Mouse (Mus musculus) cerebellum, adult 11 months (tissue): Measurements from ENCODE around the gene Plxnc1.

Source experiments
- DNase-seq: peaks from one replicate; pipeline ENCODE4 v3.0.0; 2022

Plxnc1 gene

DNA sequence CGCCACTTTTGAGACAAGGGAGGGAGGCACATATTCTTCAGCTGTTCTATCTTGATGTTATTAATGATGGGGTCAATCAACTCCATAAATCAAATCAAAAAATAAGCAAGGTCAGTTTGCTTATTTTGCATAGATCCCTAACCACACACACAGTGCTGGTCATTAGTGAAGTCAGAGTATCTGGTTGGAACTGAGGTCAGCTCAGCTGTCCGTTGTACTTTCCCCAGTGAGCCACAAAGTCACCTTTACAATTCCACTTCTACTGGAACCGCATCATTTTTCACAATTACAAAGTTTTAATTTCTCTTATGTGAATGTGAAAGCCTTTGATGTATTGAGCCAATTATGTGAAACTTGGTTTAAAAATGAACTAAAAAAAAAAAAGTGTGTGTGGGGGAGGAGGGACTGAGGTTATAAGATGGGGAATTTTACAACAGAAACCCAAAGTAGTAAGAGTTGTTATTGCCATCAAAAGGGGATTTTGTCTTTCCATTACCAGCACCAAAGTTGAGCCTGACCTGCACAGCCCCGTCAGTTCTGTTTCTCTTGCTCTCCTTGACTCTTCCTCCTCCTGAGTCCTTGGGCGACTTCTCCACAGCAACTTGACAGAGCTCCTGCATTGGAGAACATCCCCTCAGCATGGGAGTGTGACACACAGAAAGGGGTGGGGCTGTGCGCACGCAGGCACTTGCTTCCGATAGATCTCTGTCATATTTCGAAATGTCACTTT, 80.3 kb downstream of the Plxnc1 start:
- DNase-seq, result no peak

DNA sequence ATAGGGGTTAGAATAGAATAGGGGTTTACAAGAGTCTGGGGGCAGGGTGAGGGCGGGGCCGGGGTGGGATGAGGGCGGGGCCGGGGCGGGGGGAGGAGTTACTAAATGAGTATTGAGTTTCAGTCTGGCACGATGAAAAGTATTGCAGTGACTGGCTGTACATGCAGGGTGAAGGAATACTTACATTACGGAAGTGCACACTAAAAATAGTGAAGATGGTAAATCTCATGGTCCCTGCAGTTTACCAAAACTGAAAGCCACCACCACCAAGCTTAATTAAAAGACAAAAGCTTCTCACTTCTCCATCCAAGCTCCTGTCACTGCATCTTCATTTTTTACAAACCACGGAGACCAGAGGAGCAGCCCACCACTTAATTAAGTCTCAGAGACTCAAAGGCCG, 81.4 kb downstream of the Plxnc1 start:
- DNase-seq, result no peak

DNA sequence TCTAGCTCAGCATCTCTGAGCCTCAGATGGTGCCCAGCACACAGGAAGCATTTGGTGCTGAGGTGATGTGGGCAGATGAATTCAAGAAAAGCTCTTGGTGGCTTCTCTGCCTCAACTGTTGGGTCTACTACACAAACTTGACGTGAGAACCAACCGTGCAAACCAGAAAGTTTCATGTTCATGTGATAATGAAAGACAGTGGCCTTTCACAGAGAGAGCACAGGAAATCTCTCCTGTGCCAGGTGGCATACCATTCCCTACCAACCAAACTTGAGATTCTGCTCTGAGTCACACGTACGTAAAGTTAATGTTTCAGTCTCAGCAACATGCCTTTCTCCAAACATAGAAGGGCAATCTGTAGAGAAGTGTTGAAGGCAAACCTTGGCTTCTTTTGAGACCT, 83.8 kb downstream of the Plxnc1 start:
- DNase-seq, result no peak

DNA sequence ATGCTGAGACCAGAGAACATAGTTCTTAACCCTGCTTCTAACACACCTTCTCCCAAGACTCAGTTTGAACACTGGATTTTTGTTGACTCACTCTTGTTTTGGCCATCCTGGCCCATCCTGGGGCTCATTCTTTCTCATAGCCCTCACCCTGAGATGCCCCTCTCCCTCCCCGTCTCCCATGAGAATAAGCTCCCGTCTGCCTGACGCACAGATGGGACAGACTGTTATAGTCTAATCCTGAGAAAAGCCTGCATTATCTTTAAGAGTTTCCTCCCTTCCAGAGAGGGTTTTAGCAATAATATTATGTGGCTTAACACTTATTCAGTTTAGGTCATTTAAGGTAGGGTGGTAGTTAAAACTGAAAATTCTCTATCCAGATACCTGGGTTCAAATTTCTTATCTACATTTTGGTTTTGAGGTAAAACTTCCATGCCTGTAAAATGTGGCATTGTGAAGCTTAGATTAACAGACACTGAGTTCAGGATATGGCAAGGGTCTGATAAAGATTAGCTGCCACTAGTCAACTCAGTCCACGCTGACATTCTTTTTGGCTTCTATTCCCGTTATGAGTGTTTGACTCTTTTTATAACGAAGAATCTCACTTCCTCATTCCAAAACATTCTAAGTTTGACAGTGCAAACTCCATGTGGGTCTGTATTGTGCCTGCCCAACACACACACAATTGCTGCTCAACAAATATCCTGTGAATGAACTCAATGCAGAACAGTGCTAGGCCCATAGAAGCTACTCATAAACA, 86.2 kb downstream of the Plxnc1 start:
- no peak for DNase-seq

DNA sequence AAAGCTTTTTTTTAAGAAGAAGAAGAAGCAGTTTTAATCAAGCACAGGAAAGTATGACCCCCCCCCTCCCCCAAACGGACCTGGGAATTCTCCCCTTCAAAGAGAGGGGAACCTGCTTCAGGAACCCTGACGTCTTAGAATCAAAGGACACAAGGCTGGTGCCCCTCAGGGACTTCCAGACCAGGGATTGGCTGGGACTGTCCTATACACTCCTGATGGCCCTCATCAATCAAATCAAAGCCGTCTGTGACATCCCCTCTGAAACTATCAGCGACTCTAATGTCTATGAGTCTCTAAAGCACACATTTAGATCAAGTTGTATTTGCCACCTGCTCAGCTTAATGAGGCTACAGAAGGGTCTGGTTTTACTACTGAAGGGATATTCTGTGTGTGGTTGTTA, 94.1 kb downstream of the Plxnc1 start:
- DNase-seq, result no peak

DNA sequence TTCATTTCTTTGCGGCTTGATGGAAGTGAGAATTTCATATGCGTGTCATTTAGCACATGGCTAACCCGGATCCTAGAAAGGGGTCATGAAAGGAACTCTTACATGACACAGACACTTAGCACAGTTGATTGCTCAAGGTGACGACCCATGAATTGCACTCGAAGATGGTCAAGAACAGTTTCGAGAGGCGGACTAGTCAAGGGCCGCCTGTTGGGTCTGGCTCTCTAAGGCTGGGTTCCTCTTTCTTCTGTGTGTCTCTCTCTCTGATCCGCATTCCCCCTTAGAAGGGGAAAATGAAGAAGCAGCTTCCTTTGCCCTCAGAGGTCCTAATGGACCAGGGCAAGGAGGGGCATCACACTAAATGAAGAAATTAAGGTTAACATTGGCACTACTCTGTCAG, 94.7 kb downstream of the Plxnc1 start:
- no peak for DNase-seq

DNA sequence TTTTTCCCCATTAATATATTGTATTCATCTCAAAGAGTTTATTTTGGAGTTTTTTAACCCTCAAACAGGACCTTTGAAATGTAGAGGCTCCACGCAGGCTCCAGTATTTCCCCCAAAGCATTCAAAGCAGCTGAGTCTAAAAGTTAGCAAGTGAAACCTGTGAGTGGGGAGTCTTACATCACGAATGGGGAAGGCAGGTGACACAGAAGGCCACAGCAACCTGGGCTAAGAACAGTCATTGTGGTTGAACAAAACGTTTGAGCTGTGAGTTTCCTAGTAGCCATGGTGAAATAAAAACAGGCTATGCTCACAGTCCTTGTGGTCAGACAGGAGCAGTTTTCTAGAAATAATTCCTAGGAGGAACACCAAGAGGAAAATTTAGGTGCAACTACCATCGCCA, 95.3 kb downstream of the Plxnc1 start:
- DNase-seq, result no peak

DNA sequence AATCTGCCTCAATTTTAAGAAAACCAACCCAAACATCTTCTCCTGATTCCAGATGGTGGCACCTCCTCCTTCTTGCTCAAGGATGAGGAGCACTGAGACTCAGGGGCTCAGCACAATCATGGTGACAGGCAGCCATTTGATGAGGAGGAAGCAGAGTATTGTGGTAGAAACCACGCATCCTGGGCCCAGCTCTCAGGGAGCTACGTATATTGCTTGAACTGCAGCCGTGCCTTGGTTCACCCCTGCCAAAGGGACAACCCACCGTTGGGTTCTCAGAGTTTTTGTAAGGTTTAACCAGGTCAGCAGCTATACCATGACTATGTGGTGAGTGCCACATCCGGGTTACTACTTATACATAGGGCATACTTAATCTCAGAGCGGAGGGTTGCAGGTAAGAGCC, 96.3 kb downstream of the Plxnc1 start:
- DNase-seq, result no peak

DNA sequence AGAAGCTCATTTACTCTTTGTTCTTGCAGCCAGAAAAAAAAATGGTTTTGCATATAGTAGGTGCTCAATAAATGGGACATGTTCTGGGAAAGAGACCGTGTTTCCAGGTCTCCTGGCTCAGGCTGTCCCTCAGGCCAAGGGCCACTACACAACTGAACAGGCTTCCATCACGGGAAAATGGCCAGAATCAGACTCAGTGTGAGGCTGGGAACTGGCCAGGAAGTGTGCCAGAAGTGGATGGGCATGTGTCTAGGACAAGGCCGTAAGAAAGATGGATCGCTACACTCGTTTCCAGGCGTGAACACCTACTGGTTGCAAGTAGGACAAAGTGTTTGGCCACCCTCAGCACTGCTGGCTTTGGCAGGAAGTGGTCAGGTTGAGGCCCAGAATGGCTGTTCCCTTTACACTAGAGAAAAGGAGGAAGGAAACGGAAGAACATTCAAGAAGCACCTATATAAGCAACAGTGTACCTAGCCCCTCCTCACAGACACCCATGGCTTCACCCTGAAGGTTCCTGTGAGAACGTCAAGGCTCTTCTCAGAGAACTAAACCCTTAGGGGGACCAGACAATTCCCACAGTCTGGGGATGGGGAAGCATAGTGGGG, 98.0 kb downstream of the Plxnc1 start:
- no peak for DNase-seq

DNA sequence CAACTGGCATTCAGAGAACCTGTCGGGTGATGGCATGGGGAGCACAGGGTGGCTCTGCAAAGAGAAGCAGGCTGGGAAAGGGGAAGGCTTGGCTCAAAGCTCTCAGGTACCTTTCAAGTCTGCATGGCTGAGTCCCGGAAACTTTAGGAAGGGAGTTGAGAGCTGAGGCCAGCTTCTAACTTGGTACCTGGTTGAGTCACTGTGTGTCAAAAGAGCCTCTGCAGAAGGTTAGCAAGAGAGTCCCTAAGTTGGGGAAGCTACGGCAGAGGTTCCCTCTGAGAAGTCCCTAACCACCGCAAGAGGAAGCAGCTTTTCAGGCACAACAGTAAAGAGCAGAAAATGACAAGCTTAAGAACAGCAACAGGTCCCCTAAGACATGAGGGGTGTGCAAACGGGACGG, 99.9 kb downstream of the Plxnc1 start:
- no peak for DNase-seq

DNA sequence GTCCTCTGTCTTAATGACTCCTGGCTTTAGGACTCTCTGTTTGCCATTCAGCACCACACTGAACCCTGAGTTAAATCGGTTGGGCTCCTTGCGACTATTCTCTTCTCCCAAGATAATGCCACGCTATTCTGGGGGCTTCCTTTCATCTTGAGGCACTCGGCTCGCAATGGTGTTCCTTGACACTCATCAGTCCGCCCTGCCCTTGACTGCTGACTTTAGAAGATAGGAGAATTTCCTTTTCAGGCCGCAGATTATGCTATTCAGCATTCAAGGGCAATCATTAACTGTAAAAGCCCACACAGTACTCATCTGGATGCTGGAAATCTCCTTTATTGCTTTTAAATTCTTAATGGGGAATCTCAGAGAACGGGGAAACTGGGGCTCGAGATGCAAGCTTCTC, 108.8 kb downstream of the Plxnc1 start:
- no peak for DNase-seq

DNA sequence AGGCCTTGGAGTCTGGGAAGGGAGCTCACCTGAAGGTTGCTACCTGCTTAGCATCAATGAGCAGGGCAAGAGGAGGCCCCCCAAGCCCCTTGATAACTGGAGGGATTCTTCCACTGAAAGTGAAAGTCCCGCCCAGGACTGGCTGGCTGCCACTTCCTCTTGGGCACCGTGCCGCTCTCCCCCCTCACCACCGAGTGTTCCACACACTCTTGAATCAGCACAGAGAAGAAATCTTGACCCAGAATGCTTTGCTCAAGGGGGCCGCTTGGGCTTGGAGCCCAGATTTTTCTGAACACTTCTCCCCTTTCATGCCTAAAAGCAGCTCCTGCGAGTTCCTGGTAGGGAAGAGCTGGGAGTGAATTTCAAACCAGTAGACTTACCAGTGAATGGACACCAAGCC, 115.2 kb downstream of the Plxnc1 start:
- peak; percentile 32 for DNase-seq

DNA sequence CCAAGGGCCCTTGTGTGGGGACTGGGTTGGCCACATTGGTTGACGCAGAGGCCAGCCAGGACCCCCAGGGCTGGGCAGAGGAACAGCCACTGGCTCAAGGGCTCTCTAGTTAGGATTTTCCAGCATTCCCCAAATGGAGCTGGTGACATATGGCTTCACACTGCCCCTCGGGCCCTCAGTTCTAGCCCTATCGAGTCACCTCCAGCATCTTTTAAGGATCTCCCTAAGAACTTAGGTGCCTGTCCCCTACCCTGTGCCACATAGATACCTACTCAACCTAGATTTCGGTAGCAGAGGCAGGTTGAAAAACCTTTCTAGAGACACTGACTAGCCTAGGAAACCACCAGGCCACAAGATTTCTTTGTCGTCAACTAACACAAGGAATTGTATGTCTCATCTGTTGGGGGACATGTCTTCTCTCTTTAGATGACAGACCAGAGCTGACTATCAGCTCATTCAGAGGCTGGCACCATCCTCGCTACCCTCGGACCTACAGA, 115.9 kb downstream of the Plxnc1 start:
- no peak for DNase-seq

DNA sequence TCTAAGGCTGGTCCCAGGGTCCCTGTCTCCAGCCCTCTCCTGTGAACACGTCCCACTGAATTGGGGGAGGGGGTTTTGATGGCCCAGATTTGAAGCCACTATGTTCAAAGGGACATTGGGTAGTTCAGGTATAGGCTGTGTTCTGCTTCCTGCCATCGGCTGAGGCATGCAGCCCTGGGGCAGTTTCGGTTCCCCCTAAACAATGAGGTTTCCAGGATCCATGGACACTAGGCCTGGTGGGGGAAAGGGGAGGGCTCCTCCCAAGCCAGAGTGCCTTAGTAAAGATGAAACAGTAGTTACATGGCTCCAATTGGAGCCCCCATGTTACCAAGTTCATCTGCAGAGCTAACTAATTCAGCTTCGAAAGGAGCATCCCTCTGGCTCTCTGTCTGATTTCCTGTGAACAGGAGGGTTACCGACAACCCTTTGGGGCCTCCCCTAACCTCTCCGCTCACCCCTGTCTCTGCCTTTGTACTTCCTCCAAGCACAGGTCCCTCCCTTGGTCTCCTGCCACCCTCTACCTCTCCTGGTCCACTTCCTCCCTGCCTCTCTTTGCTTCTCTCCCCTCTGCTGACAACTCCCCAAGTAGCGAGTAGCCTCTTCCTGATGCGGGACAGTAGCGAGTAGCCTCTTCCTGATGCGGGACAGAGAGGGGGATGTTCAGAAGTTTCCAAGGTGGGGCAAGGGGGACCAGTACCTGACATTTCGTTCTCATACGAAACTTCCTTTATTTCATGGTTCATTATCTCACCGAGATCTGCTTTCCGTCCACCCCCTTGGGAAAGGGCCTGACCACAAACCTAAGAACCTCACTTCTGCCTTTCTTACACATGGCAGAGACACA, 116.5 kb downstream of the Plxnc1 start:
- DNase-seq, result no peak

DNA sequence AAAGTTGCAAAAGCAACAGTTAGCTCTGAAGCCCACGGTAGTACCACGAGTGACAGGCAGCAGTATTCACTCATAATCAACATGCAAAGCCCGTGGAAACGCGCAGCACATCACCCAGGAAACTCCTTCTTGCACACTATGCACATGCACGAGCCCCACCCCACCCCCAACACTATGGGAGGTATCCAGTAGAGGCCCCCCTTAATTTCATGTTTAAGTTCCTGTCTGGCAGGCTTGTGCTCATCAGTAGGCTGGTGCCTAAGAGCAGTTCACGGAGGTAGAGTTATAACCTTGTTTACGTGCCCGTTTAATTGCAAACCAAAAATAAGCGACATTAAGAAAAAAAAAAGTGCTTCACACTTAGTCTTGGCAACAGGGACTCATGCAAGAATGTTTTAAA, 117.3 kb downstream of the Plxnc1 start:
- DNase-seq, result no peak

DNA sequence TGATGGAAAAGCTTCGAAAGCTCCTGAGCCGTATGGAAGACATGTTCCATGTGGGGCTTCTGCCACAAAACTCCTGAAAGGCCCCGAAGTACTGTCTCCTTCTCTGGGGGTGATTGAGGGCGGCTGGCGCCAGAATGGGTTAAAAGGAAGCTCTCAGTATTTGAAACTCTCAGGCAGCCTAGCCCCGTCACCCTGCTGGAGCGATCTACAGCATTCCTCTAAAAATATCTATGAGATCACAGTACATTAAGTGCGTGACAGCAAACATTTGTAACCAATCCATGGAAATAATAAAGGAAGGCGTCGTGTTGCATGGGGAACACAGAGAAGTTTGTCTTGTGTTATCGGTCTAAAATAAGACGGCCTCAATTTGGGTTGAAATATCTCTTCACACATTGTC, 118.2 kb downstream of the Plxnc1 start:
- DNase-seq, result no peak

DNA sequence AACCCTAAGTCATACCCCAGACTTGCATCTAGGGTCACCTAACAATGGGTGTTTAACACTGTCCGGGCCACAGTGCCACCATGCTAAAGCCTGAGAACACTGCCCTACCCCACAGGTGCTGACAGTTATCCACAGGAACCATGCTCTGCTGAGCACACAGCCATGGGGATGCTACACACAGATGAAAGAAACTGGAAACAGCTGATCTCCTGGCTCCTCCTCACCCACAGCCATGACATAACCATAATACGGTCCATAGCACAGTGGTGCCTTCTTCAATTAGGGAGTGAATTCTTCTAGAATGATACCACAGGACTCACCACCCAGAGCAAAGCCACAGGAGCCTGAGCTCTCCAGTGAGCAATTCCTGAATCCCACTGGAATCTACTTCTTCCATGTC, 118.7 kb downstream of the Plxnc1 start:
- no peak for DNase-seq

DNA sequence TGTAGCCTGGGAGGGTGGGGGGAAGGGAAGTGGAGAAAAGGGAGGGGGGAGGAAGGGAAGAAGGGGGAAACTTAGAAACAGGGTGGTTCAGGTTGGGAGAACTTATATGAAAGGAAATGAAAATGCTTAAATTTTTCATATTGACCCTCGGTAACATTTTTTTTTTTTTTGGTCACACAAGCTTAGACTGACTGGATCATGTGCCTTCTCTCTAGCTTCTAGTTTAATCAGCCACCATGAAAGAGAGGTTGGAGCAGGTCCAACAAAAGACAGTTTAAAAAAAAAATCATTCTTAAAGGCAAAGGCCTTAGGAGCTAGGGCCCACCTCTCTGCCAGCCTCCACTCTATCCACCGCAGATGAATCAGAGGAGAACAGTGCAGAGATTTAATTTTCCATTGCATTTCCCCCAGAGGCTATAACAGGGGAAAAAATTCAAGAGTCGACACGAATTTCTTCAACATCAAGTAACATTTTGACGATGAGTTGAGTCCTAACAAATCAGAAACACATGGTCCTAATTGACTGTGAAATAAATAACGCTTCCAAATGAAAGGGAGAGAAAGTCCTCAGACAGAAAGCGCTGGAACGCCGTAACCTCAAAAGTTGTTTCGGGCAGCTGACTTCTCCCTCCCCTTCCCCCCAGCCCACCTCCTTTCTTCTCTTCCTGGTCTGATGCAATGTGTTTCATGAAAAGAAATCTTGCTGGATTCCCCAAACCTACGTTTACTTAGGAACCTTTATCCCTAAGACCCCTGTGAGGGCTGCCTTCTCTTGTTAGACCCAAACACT, 120.5 kb downstream of the Plxnc1 start:
- DNase-seq, result no peak

DNA sequence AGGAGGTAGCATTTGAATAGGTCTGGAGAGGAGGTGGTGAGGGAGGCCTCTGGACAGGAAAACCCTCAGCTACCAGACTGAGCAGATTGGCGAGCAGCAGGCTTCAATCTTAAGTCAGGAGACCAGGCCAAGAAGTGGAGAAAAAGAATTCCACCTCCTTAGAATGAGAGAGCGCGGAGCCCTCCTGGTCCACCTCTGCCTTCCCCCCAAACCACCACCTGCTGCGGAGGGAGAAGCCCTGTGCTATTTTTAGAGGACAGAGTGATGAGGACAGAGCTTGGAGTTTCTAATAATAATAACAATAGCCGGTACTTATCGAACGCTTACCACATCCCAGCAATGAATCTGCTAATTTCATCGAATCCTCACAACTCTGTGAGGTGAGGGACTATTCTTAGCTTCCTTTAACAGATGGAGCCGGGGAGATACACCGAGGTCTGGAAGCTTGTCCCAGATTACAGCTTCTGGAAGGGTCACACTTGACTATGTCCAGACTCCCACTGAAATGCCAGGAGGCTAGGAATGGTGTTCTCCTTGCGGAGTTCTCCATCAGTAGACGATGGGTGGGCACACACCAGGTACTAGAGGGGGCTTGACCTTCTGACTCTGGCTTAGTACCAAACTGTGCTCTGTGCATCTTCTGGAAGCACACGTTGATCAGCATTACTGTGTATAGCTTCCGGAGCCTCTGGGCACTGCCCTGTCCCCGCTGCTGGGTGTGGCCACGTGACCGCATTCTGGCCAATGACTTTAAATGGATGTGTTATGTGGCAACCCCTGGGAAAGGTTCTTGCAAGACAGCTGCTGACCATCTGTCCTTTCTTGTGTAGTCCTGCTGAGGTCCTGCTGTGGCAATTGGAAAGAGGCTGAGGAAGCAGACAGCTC, 125.6 kb downstream of the Plxnc1 start:
- peak; percentile 29 for DNase-seq

DNA sequence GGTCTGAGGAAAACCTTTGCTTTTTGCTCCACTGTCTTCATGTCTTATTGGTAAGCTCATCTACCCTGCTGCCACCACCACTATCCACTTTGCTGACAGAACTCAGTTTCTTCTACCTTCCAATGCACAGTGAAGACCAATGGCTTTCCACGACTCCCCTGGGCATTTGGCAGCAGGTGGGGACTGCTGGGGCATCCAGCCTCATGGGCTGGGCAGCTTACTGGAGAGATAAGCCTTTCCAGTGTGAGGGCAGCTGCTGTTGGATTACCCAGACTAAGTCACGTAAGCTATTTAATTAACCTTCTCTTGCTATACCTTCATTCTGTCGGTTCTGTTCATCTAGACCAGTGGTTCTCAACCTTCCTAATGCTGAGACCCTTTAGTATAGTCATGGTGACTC, 126.5 kb downstream of the Plxnc1 start:
- DNase-seq, result no peak
